Comparison of ENCODE assay signal across 10 mouse cellular contexts in genomic region chr17:84004237-84004636, GRCm38 (mm10).
A peak's percentile ranks its signal among the peaks of the same experiment; 100 is the strongest.
DNase-seq lines count a peak whose midpoint lies in the region; ATAC-seq and TF ChIP-seq lines count a peak whose summit lies in the region.
"Had no signal": no experiment of that assay in that cellular context is flagged by ENCODE, and none has a peak within 500 bp of the region (broad histone marks: within the 10 kb centered on the region; RNA-seq: fewer than 3 reads in every experiment).

No protein-coding gene starts in this region.

- no peak for TF ChIP-seq EP300 in lung, postnatal 0 days (IDR thresholded peaks at IDR 0.05)

- ATAC-seq in lung, embryonic 14.5 days (ENCODE audit: insufficient read depth) = no peak
- no peak for ATAC-seq in lung, postnatal 0 days
- no peak for ATAC-seq in intestine, embryonic 16.5 days
- no peak for ATAC-seq in cerebellum, adult (ENCODE audit: insufficient number of reproducible peaks, low FRiP score, low TSS enrichment)

- DNase-seq in lung, embryonic 14.5 days = no peak
- no peak for DNase-seq in lung, postnatal 0 days (ENCODE audit: low spot score)
- peak; percentile 45 for DNase-seq in Muller cell, postnatal 12 days (ENCODE audit: inconsistent ontology term)
- peak; percentile 56 for DNase-seq in thymus, adult 2 months
- no peak for DNase-seq in cerebellum, adult 2 months
- DNase-seq in layer of hippocampus, postnatal 36 days = no peak
- DNase-seq: heart, postnatal 4 days had no signal

- no peak for TF ChIP-seq CTCF in lung, embryonic 14.5 days (IDR thresholded peaks at IDR 0.05; ENCODE audit: low read depth)
- no peak for TF ChIP-seq CTCF in lung, postnatal 0 days (IDR thresholded peaks at IDR 0.05)
- TF ChIP-seq CTCF in thymus, adult 2 months (IDR thresholded peaks at IDR 0.05; ENCODE audit: borderline replicate concordance, control insufficient read depth, extremely low read depth, insufficient read depth, low read length, poor library complexity) = no peak
- no peak for TF ChIP-seq CTCF in cerebellum, adult 2 months (IDR thresholded peaks at IDR 0.05; ENCODE audit: borderline replicate concordance, insufficient read depth, low read depth, low read length)

- H3K36me3 ChIP-seq in lung, embryonic 14.5 days (ENCODE audit: insufficient read depth) = no peaks in the 10 kb centered on the region
- H3K36me3 ChIP-seq in lung, postnatal 0 days (ENCODE audit: insufficient read depth, low read length) = no peaks in the 10 kb centered on the region
- H3K36me3 ChIP-seq in intestine, embryonic 16.5 days (ENCODE audit: control insufficient read depth, insufficient read depth, low read length) = no peaks in the 10 kb centered on the region
- no peaks in the 10 kb centered on the region for H3K36me3 ChIP-seq in thymus, adult 2 months (ENCODE audit: control insufficient read depth, insufficient read depth, low read length)

- WGBS in lung, embryonic 14.5 days = 55% methylated on average over 6 of the region's 6 CpGs
- WGBS in lung, postnatal 0 days = 53% methylated on average over 6 of the region's 6 CpGs
- 56% methylated on average over 6 of the region's 6 CpGs for WGBS in intestine, embryonic 16.5 days
- 3% methylated on average over 6 of the region's 6 CpGs for WGBS in thymus, adult 2 months
- 46% methylated on average over 6 of the region's 6 CpGs for WGBS in cerebellum, adult 2 months

- peak overlapping the region; percentile 80 for H3K27ac ChIP-seq in lung, embryonic 14.5 days (ENCODE audit: low read depth)
- H3K27ac ChIP-seq in lung, postnatal 0 days (ENCODE audit: low read length) = no peak overlapping the region
- H3K27ac ChIP-seq in intestine, embryonic 16.5 days (ENCODE audit: low read length) = peak overlapping the region; percentile 66
- H3K27ac ChIP-seq in thymus, adult 2 months (ENCODE audit: control insufficient read depth, insufficient read depth, low read length) = peak overlapping the region; percentile 74
- H3K27ac ChIP-seq in cerebellum, adult 2 months (ENCODE audit: insufficient read depth, low read length) = no peak overlapping the region

- no peak for TF ChIP-seq POLR2A in thymus, adult 2 months (IDR thresholded peaks at IDR 0.05; ENCODE audit: control insufficient read depth, extremely low read depth, insufficient read depth, low read length, poor library complexity)
- TF ChIP-seq POLR2A in cerebellum, adult 2 months (IDR thresholded peaks at IDR 0.05; ENCODE audit: borderline replicate concordance, insufficient read depth, low read length) = no peak

- no peaks in the 10 kb centered on the region for H3K9me3 ChIP-seq in lung, embryonic 14.5 days (ENCODE audit: low read depth, low read length)
- no peaks in the 10 kb centered on the region for H3K9me3 ChIP-seq in lung, postnatal 0 days (ENCODE audit: low read length)
- H3K9me3 ChIP-seq in intestine, embryonic 16.5 days (ENCODE audit: control insufficient read depth, low read length) = no peaks in the 10 kb centered on the region

- H3K4me2 ChIP-seq in lung, embryonic 14.5 days = peak overlapping the region; percentile 35; the same call in 1 of the 2 replicates
- no peak overlapping the region for H3K4me2 ChIP-seq in lung, postnatal 0 days (replicated peaks; ENCODE audit: low read depth, low read length)
- no peak overlapping the region for H3K4me2 ChIP-seq in intestine, embryonic 16.5 days (ENCODE audit: low read depth, low read length)

- no peaks in the 10 kb centered on the region for H3K27me3 ChIP-seq in lung, embryonic 14.5 days (ENCODE audit: insufficient read depth, low read length)
- H3K27me3 ChIP-seq in lung, postnatal 0 days (replicated peaks; ENCODE audit: insufficient read depth, low read length) = no peaks in the 10 kb centered on the region
- no peaks in the 10 kb centered on the region for H3K27me3 ChIP-seq in intestine, embryonic 16.5 days (replicated peaks; ENCODE audit: control insufficient read depth, insufficient read depth, low read length)
- no peaks in the 10 kb centered on the region for H3K27me3 ChIP-seq in thymus, adult 2 months (ENCODE audit: control insufficient read depth, insufficient read depth, low read length)
- H3K27me3 ChIP-seq in cerebellum, adult 2 months (ENCODE audit: control insufficient read depth, insufficient read depth, low read length) = no peaks in the 10 kb centered on the region

- no peak overlapping the region for H3K4me3 ChIP-seq in lung, embryonic 14.5 days (ENCODE audit: low read depth, low read length)
- no peak overlapping the region for H3K4me3 ChIP-seq in lung, postnatal 0 days (ENCODE audit: low read depth, low read length)
- H3K4me3 ChIP-seq in intestine, embryonic 16.5 days (ENCODE audit: low read length) = no peak overlapping the region
- no peak overlapping the region for H3K4me3 ChIP-seq in thymus, adult 2 months (ENCODE audit: control insufficient read depth, insufficient read depth, low read length)
- H3K4me3 ChIP-seq in cerebellum, adult 2 months (replicated peaks; ENCODE audit: insufficient read depth, low read depth, low read length) = no peak overlapping the region
- H3K4me3 ChIP-seq: myocyte had no signal

- 0 out of 2 replicates have a peak overlapping the region, but pooled peaks have one; percentile 11 for H3K9ac ChIP-seq in lung, embryonic 14.5 days
- no peak overlapping the region for H3K9ac ChIP-seq in lung, postnatal 0 days (replicated peaks; ENCODE audit: low read depth)
- peak overlapping the region; percentile 44 for H3K9ac ChIP-seq in intestine, embryonic 16.5 days (ENCODE audit: low read depth, low read length)

- 0 out of 2 replicates have a peak, but pooled peaks cover 2% of the 10 kb centered on the region for H3K4me1 ChIP-seq in lung, embryonic 14.5 days (ENCODE audit: insufficient read depth)
- H3K4me1 ChIP-seq in lung, postnatal 0 days (ENCODE audit: insufficient read depth, low read depth, low read length) = no peaks in the 10 kb centered on the region
- peaks cover 21% of the 10 kb centered on the region for H3K4me1 ChIP-seq in intestine, embryonic 16.5 days (ENCODE audit: control insufficient read depth, insufficient read depth, low read length)
- H3K4me1 ChIP-seq in thymus, adult 2 months (replicated peaks; ENCODE audit: control insufficient read depth, insufficient read depth, low read length) = peaks cover 46% of the 10 kb centered on the region
- H3K4me1 ChIP-seq in cerebellum, adult 2 months (ENCODE audit: control insufficient read depth, insufficient read depth, low read length) = 0 out of 2 replicates have a peak, but pooled peaks cover 3% of the 10 kb centered on the region

Comparison
In these comparisons a context has a peak if more than half of its experiments do, and no peak if none do; other contexts are left out.
1. H3K27ac ChIP-seq: peak in lung, embryonic 14.5 days (single experiment), intestine, embryonic 16.5 days (single experiment) and thymus, adult 2 months (single experiment); none in lung, postnatal 0 days (single experiment) and cerebellum, adult 2 months (single experiment).
2. DNase-seq: peak in Muller cell, postnatal 12 days (single experiment) and thymus, adult 2 months (single experiment); none in lung, embryonic 14.5 days (single experiment), lung, postnatal 0 days (single experiment), cerebellum, adult 2 months (0 of 2) and layer of hippocampus, postnatal 36 days (0 of 2).